Mouse (Mus musculus) gastrocnemius, postnatal 10 days (tissue): ENCODE measurements around the gene Polr2h. TPM values are rescaled to one million over a fixed set of nuclear protein-coding genes. Genes with fewer than 3 reads are reported as not detected.

Experiments used
- total RNA-seq, 2 experiments: library from RNA; stranded (reverse); gene quantifications; 2 replicates each; pipeline ENCODE4 v1.2.3; 2021

Polr2h gene
- total RNA-seq, 2 experiments from 2014 or later: 11.6 to 13.5 TPM

Other genes starting within 250 kb of the Polr2h start
- gene Eif2b5, start 218.8 kb upstream of the Polr2h start, total RNA-seq: 10 to 100 TPM; 45.1 to 46.1 TPM
- gene Dvl3, start 200.7 kb upstream of the Polr2h start, total RNA-seq: 10 to 100 TPM; 36.3 to 44.4 TPM
- gene Ap2m1, start 182.2 kb upstream of the Polr2h start, total RNA-seq: 100 to 1,000 TPM; 170 to 199 TPM
- 10 to 100 TPM; 51.8 to 52.5 TPM for gene Abcf3, start 169.1 kb upstream of the Polr2h start, total RNA-seq
- under 1 TPM; 0.07 to 0.16 TPM for gene Vwa5b2, start 128.2 kb upstream of the Polr2h start, total RNA-seq
- gene Eef1akmt4, start 106.1 kb upstream of the Polr2h start, total RNA-seq: 1 to 10 TPM; 4.8 to 5.7 TPM
- gene Gm49333, start 106.1 kb upstream of the Polr2h start, total RNA-seq: under 1 TPM; 0.09 to 0.42 TPM
- gene Alg3, start 105.9 kb upstream of the Polr2h start, total RNA-seq: 10 to 100 TPM; 10.6 to 11.5 TPM
- gene Camk2n2, start 96.4 kb upstream of the Polr2h start, total RNA-seq: 1 to 10 TPM; 2.6 to 3.0 TPM
- under 1 TPM in 1 of 2 experiments, not detected in 1; 0.63 TPM for gene Ece2, start 87.8 kb upstream of the Polr2h start, total RNA-seq
- 100 to 1,000 TPM; 175 to 178 TPM for gene Psmd2, start 66.0 kb upstream of the Polr2h start, total RNA-seq
- gene Eif4g1, start 49.4 kb upstream of the Polr2h start, total RNA-seq: 100 to 1,000 TPM; 324 to 334 TPM
- gene Fam131a, start 24.4 kb upstream of the Polr2h start, total RNA-seq: 10 to 100 TPM; 28.0 to 29.8 TPM
- gene Clcn2, start 81 bp downstream of the Polr2h start, total RNA-seq: 1 to 10 TPM; 2.3 to 3.2 TPM
- gene Chrd, start 15.5 kb downstream of the Polr2h start, total RNA-seq: 1 to 10 TPM; 5.2 to 6.3 TPM
- gene Thpo, start 16.8 kb downstream of the Polr2h start, total RNA-seq: 1 to 10 TPM in 1 of 2 experiments, under 1 TPM in 1; 0.63 to 1.3 TPM